Mouse (Mus musculus): ENCODE measurements around the gene Syne2. TPM values are rescaled to one million over a fixed set of nuclear protein-coding genes. Genes with fewer than 3 reads are reported as not detected.

The Syne2 gene
- polyA plus RNA-seq, 1 experiment: 9.8 TPM

DNA sequence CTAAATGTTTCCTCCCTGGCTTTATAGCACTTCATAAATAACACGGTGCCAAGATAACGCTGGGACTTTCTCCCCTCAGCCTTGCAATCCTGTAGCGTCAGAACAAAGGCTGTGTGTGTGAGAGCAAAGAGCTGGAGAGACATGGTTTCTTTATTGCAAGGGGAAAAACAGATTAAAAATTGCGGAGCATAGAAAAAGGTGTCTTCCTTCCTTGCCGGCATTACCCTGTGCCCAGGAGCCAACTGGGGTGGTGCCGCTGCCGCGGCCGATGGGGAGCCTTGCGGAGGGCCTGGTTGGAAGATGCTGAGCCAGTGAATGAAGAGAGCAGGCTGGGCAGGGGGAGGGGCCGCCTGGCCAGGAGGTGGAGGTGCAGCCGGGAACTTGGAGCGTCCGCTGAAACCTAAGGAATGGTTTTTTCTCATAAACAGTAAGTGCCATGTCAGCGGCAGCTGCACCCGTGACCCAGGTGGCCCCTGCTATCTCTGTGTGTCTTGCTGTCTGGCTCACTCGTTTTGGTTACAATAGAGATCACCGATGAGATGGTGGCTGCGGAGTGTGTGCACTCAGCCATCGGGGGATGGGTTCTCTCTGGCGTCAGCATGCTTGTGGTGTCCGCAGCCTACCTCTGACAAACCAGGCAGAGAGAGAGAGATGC, 263.8 kb downstream of the Syne2 start:
- Histone ChIP-seq H3K27ac (ENCODE audit: insufficient read depth, low read depth, low read length) (no peak overlapping the region), H3K4me1 (ENCODE audit: control insufficient read depth, insufficient read depth, low read length) (no peaks in the 10 kb centered on the region), H3K4me3 (ENCODE audit: insufficient read depth, low read length) (no peak overlapping the region)
- TF ChIP-seq POLR2A (IDR thresholded peaks at IDR 0.05; ENCODE audit: borderline replicate concordance, low read depth, low read length) (no peak), CTCF (IDR thresholded peaks at IDR 0.05; ENCODE audit: low read depth, low read length) (no peak)

DNA sequence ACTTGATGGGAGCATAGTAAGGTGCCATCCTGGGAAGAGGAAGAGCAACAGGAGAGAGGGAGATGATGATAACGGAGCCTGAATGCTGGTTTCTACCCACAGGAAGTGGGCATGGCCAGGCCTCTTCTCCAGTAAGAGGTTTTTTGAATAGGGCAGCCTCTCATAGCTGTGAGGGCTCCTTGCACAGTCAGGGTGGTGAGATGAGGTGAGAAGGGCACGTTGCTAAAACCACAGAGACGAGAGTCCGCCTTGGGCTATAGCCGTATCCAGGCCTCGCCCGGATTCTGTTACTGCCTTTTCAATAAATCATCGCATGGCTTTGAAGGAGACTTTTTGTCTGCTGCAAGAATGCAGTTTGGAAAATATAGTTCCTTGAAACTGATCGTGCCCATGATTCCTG, 267.1 kb downstream of the Syne2 start:
- Histone ChIP-seq H3K27ac (ENCODE audit: insufficient read depth, low read depth, low read length) (no peak overlapping the region), H3K4me3 (ENCODE audit: insufficient read depth, low read length) (no peak overlapping the region), H3K4me1 (ENCODE audit: control insufficient read depth, insufficient read depth, low read length) (no peaks in the 10 kb centered on the region)
- TF ChIP-seq CTCF (IDR thresholded peaks at IDR 0.05; ENCODE audit: low read depth, low read length) (no peak), POLR2A (IDR thresholded peaks at IDR 0.05; ENCODE audit: borderline replicate concordance, low read depth, low read length) (no peak)

DNA sequence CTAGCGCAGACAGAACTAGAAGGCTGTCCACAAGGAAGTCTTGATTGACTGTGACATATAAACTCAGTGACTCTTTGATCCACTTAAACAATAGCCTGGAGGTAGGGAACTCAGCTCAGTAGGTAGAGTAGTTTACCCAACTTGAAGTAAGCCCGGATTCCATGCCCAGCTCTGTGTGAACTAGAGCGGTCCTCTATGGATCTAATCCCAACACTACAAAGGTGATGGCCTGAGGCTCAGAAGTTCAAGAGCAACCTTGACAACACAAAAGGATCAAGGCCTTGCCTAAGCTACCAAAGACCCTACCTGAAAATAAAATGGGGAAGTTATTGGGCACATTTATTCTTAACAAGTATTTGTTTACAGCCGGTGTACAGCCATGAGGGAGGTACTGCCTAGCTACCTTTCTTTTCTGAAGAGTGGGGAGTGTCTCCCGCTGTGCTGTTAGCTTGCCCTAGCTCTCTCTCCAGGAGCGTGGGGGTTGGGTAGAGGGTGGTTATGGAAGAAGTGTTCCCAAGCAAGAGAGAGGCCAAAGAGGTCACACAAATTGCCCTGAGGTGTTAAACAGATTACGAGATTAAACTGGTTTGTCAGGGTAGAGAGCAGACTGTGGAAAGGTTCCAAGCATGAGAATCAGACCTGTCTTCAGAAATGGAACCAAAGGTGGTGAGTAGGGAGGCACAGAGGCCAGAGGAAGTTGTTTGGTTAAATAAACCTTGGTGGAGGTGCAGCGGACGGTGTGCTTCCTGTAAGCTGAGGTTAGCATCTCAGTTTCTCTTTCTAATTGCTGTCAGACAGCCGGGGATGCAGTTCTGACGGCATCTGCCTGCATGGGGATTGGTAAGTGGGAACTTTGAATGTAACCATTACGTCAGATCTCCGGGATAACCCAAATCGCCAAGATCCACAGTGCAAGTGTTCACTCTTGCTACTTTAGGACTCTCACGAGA, 268.3 kb downstream of the Syne2 start:
- TF ChIP-seq CTCF (IDR thresholded peaks at IDR 0.05; ENCODE audit: low read depth, low read length): no peak
- no peak for TF ChIP-seq POLR2A (IDR thresholded peaks at IDR 0.05; ENCODE audit: borderline replicate concordance, low read depth, low read length)
- no peak overlapping the region for H3K4me3 ChIP-seq (ENCODE audit: insufficient read depth, low read length)
- no peak overlapping the region for H3K27ac ChIP-seq (ENCODE audit: insufficient read depth, low read depth, low read length)
- no peaks in the 10 kb centered on the region for H3K4me1 ChIP-seq (ENCODE audit: control insufficient read depth, insufficient read depth, low read length)

DNA sequence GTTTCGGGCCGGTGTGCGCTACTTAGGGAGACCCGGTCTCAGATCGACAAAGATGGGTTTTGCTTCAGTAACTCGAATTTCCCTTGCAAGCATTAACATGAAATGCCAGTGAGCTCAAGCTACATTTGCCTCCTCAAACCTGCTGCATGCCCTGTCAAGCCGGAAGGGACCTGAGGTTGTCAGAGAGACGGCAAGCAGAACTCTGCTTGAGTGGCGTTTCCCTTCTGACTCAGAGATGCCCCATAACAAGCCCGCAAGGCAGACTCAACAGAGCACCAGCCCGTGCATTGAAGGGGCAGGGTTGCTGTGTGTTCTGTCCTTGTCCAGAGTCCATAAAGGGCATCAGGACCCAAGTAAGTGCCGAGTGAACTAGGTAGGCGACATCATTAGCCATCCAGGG, 269.1 kb downstream of the Syne2 start:
- no peaks in the 10 kb centered on the region for H3K4me1 ChIP-seq (ENCODE audit: control insufficient read depth, insufficient read depth, low read length)
- no peak for TF ChIP-seq CTCF (IDR thresholded peaks at IDR 0.05; ENCODE audit: low read depth, low read length)
- TF ChIP-seq POLR2A (IDR thresholded peaks at IDR 0.05; ENCODE audit: borderline replicate concordance, low read depth, low read length): no peak
- no peak overlapping the region for H3K27ac ChIP-seq (ENCODE audit: insufficient read depth, low read depth, low read length)
- no peak overlapping the region for H3K4me3 ChIP-seq (ENCODE audit: insufficient read depth, low read length)

DNA sequence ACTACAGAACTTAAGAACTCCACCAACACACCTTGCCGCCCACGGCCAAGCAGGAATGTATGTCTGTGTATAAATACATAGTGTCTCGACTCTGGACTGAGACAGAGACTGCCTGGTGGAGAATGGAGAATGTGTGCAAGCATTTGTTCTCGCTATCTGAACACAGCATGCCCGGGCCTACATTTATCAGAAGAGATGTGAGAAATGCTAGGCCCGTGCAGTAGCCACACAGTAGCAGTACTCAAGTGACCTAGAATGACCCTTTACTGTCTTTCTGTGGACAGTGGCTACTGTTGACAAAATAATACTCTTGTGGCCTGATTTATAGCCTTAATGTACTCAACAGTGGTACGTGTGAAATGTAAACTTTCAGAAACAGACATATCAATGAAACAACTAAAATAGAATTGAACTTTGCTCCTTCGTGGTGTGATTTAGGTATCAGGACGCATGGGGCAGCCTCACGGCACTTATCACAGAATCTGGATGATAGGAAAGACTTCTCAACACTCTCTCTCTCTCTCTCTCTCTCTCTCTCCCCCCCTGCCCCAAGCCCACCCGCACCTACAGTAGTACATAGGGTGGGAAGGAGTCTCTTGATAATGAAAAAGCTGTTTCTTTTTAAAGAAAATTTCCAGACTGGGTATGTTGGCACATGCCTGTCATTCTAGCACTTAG, 275.0 kb downstream of the Syne2 start:
- TF ChIP-seq POLR2A (IDR thresholded peaks at IDR 0.05; ENCODE audit: borderline replicate concordance, low read depth, low read length) (no peak), CTCF (IDR thresholded peaks at IDR 0.05; ENCODE audit: low read depth, low read length) (no peak)
- Histone ChIP-seq H3K4me1 (ENCODE audit: control insufficient read depth, insufficient read depth, low read length) (no peaks in the 10 kb centered on the region), H3K4me3 (ENCODE audit: insufficient read depth, low read length) (no peak overlapping the region), H3K27ac (ENCODE audit: insufficient read depth, low read depth, low read length) (no peak overlapping the region)

DNA sequence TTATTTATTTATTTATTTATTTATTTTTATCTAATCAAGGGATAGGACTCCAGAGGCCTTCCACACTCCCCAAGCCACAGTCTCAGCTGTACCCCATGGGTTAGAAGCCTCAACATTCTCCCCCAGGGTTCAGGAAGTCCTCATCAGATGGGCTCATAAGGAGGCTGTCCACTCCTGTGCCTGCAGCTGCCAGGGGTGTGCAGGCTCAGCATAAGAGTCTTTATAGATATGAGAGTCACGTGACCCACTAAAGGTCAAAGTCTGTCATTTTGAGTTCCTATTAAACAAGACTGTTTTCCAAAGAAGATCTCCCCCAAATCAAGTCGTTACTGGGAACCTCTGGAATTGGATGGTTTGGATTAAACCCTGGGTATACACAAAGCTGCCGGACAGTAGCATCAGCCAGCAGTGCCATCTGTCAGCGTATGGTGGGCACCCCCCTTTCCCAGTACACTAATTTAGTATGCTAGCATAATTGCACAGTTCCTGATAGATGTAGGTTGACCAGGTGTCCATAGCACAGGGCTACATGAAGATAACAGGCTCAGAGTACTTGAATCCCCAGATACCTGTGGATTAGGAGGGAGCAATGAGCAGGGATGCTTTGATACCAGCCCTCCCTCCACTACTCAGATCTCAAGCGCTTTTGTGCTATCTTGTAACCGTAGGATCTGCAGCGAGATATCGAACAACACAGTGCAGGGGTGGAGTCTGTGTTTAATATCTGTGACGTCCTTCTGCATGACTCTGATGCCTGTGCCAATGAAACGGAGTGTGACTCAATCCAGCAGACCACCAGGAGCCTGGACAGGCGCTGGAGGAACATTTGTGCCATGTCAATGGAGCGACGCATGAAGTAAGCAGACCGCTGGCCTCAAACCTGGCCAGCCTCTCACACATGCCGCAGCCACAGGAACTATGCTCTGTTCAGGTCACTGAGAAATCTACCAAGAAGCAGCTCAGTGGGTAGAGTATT, 276.0 kb downstream of the Syne2 start:
- TF ChIP-seq POLR2A (IDR thresholded peaks at IDR 0.05; ENCODE audit: borderline replicate concordance, low read depth, low read length) (no peak), CTCF (IDR thresholded peaks at IDR 0.05; ENCODE audit: low read depth, low read length) (no peak)
- Histone ChIP-seq H3K4me1 (ENCODE audit: control insufficient read depth, insufficient read depth, low read length) (no peaks in the 10 kb centered on the region), H3K27ac (ENCODE audit: insufficient read depth, low read depth, low read length) (no peak overlapping the region), H3K4me3 (ENCODE audit: insufficient read depth, low read length) (no peak overlapping the region)

DNA sequence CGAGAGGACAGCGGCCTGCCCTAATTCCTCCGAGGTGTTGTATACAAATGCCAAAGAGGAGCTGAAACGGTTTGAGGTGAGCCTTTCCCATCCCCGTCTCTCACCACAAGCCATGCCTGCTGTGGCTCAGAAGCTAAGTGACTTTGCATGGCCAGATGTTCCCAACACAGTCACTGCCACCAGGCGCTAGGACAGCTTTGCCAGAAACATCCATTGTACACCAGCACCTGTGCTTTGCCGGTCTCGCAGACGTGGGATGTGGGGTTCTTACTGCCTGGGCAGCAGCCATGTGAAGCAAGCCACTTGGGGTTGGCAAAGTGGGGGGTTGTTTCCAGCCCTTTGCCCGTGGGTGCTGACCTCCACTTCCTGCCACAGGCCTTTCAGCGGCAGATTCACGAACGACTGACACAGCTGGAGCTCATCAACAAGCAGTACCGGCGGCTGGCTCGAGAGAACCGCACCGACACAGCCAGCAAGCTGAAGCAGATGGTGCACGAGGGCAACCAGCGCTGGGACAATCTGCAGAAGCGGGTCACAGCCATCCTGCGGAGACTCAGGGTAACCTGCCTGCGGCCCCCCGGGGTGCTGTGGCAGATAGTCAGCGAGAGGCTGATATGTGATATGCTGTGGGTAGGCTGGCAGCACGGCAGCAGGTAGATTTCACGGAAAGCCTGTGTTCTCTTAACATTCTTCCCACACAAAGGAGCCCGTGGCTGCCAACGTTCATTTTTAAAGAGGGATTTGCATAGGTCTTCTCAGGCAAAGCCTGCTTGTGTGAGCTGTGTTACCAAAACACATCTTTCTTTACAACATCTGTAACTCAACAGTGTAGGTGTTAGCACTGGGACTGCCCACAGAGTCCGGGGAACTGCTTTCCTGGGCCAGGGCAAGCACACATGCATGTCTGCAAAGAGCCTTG, 277.4 kb downstream of the Syne2 start:
- TF ChIP-seq POLR2A (IDR thresholded peaks at IDR 0.05; ENCODE audit: borderline replicate concordance, low read depth, low read length): no peak
- no peak for TF ChIP-seq CTCF (IDR thresholded peaks at IDR 0.05; ENCODE audit: low read depth, low read length)
- Histone ChIP-seq H3K4me1 (ENCODE audit: control insufficient read depth, insufficient read depth, low read length) (no peaks in the 10 kb centered on the region), H3K4me3 (ENCODE audit: insufficient read depth, low read length) (no peak overlapping the region), H3K27ac (ENCODE audit: insufficient read depth, low read depth, low read length) (no peak overlapping the region)

DNA sequence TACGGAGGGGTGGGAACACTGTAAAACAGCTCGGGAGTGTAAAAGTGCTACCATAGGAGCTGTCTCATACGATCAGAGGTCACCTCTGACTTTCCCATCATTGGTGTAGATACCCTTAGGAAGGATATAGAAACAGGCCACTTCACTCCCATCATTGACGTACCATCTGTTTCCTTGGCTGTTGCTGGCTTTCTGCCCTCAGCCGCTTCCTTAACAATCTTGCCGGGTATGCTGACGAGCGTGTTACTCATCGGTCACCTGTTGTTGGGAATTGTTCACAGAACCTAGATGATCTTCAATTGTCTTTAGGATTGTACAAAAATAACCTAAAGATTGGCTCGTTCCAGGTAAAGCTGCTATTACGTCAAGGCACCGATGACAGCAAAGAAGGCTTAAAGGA, 284.7 kb downstream of the Syne2 start:
- no peak for TF ChIP-seq CTCF (IDR thresholded peaks at IDR 0.05; ENCODE audit: low read depth, low read length)
- no peak for TF ChIP-seq POLR2A (IDR thresholded peaks at IDR 0.05; ENCODE audit: borderline replicate concordance, low read depth, low read length)
- no peaks in the 10 kb centered on the region for H3K4me1 ChIP-seq (ENCODE audit: control insufficient read depth, insufficient read depth, low read length)
- no peak overlapping the region for H3K4me3 ChIP-seq (ENCODE audit: insufficient read depth, low read length)
- no peak overlapping the region for H3K27ac ChIP-seq (ENCODE audit: insufficient read depth, low read depth, low read length)
